Mouse (Mus musculus) ES-Bruce4 (cell line): ENCODE results near the gene Apoe.

ENCODE experiments used
- CTCF ChIP-seq: IDR thresholded peaks from one replicate; pipeline ENCODE4 v1.8.1; 2011; ENCODE audit warnings: low read depth, low read length
- EP300 ChIP-seq: IDR thresholded peaks from 2 replicates; pipeline ENCODE4 v1.6.1; 2011; ENCODE audit warnings: low read depth, low read length; ENCODE audit not compliant: insufficient read depth
- POLR2A ChIP-seq: IDR thresholded peaks from one replicate; pipeline ENCODE4 v1.8.1; 2011; ENCODE audit warnings: low read length; ENCODE audit not compliant: insufficient read depth

GRCm38 (mm10) chr7:19691873-19692865 is 6.8 kb downstream of the Apoe start, which contains the start of gene Apoc1:
- TF ChIP-seq POLR2A = peak; percentile 47
- TF ChIP-seq CTCF = no peak
- TF ChIP-seq EP300 = peak; percentile 66; the same call in 1 of the 2 replicates
